Mouse (Mus musculus): ENCODE data around the gene Camk2d. TPM values are rescaled to one million over a fixed set of nuclear protein-coding genes. Genes with fewer than 3 reads are reported as not detected.
A peak's percentile ranks its signal among the peaks of the same experiment; 100 is the strongest.

The Camk2d gene
- polyA plus RNA-seq, 1 experiment from 2014 or later, result 16.5 TPM

- H3K4me2 ChIP-seq (ENCODE audit: low read depth, low read length), result no peak overlapping the region
- 76% methylated on average over 5 of the region's 5 CpGs for WGBS
Measured at GRCm38 (mm10) chr3:126723458-126723857, 127.4 kb downstream of the Camk2d start.

GRCm38 (mm10) chr3:126725647-126726046 is 129.5 kb downstream of the Camk2d start:
- Histone ChIP-seq H3K9me3 (replicated peaks; ENCODE audit: control insufficient read depth, low read length) (no peaks in the 10 kb centered on the region), H3K4me3 (ENCODE audit: low read depth, low read length) (no peak overlapping the region), H3K4me1 (ENCODE audit: control insufficient read depth, insufficient read depth, low read length) (no peaks in the 10 kb centered on the region), H3K9ac (replicated peaks; ENCODE audit: low read length) (no peak overlapping the region), H3K36me3 (replicated peaks; ENCODE audit: control insufficient read depth, insufficient read depth, low read depth, low read length) (no peaks in the 10 kb centered on the region), H3K4me2 (ENCODE audit: low read depth, low read length) (no peak overlapping the region), H3K27me3 (ENCODE audit: control insufficient read depth, insufficient read depth, low read length) (no peaks in the 10 kb centered on the region), H3K27ac (replicated peaks; ENCODE audit: low read depth, low read length) (no peak overlapping the region)
- DNase-seq (ENCODE audit: low spot score), result no peak
- no peak for ATAC-seq (replicated peaks; ENCODE audit: insufficient number of reproducible peaks, low FRiP score, low TSS enrichment, low read depth)
- WGBS, result 83% methylated on average over 9 of the region's 9 CpGs

More at GRCm38 (mm10) chr3:126723458-126723857, 127.4 kb downstream of the Camk2d start:
- Histone ChIP-seq H3K36me3 (replicated peaks; ENCODE audit: control insufficient read depth, insufficient read depth, low read depth, low read length) (no peaks in the 10 kb centered on the region), H3K9ac (replicated peaks; ENCODE audit: low read length) (no peak overlapping the region), H3K27ac (replicated peaks; ENCODE audit: low read depth, low read length) (no peak overlapping the region), H3K27me3 (ENCODE audit: control insufficient read depth, insufficient read depth, low read length) (no peaks in the 10 kb centered on the region), H3K4me1 (ENCODE audit: control insufficient read depth, insufficient read depth, low read length) (no peaks in the 10 kb centered on the region), H3K4me3 (ENCODE audit: low read depth, low read length) (no peak overlapping the region), H3K9me3 (replicated peaks; ENCODE audit: control insufficient read depth, low read length) (no peaks in the 10 kb centered on the region)
- ATAC-seq (replicated peaks; ENCODE audit: insufficient number of reproducible peaks, low FRiP score, low TSS enrichment, low read depth) (no peak), DNase-seq (ENCODE audit: low spot score) (no peak)

- H3K9me3 ChIP-seq (replicated peaks; ENCODE audit: control insufficient read depth, low read length), result no peaks in the 10 kb centered on the region
- H3K27ac ChIP-seq (replicated peaks; ENCODE audit: low read depth, low read length), result no peak overlapping the region
- no peaks in the 10 kb centered on the region for H3K36me3 ChIP-seq (replicated peaks; ENCODE audit: control insufficient read depth, insufficient read depth, low read depth, low read length)
- WGBS, result 96% methylated on average over 4 of the region's 4 CpGs
- H3K9ac ChIP-seq (replicated peaks; ENCODE audit: low read length), result no peak overlapping the region
- H3K27me3 ChIP-seq (ENCODE audit: control insufficient read depth, insufficient read depth, low read length), result no peaks in the 10 kb centered on the region
- H3K4me1 ChIP-seq (ENCODE audit: control insufficient read depth, insufficient read depth, low read length), result no peaks in the 10 kb centered on the region
- ATAC-seq (replicated peaks; ENCODE audit: insufficient number of reproducible peaks, low FRiP score, low TSS enrichment, low read depth) (no peak), DNase-seq (ENCODE audit: low spot score) (no peak)
- no peak overlapping the region for H3K4me2 ChIP-seq (ENCODE audit: low read depth, low read length)
- H3K4me3 ChIP-seq (ENCODE audit: low read depth, low read length), result no peak overlapping the region
Measured at GRCm38 (mm10) chr3:126727387-126727786, 131.3 kb downstream of the Camk2d start.

GRCm38 (mm10) chr3:126730411-126730810 is 134.3 kb downstream of the Camk2d start:
- no peak overlapping the region for H3K9ac ChIP-seq (replicated peaks; ENCODE audit: low read length)
- no peaks in the 10 kb centered on the region for H3K9me3 ChIP-seq (replicated peaks; ENCODE audit: control insufficient read depth, low read length)
- no peaks in the 10 kb centered on the region for H3K4me1 ChIP-seq (ENCODE audit: control insufficient read depth, insufficient read depth, low read length)
- no peak overlapping the region for H3K4me3 ChIP-seq (ENCODE audit: low read depth, low read length)
- no peak for ATAC-seq (replicated peaks; ENCODE audit: insufficient number of reproducible peaks, low FRiP score, low TSS enrichment, low read depth)
- DNase-seq (ENCODE audit: low spot score), result no peak
- H3K36me3 ChIP-seq (replicated peaks; ENCODE audit: control insufficient read depth, insufficient read depth, low read depth, low read length), result no peaks in the 10 kb centered on the region
- no peak overlapping the region for H3K4me2 ChIP-seq (ENCODE audit: low read depth, low read length)
- 91% methylated on average over 5 of the region's 5 CpGs for WGBS
- no peak overlapping the region for H3K27ac ChIP-seq (replicated peaks; ENCODE audit: low read depth, low read length)
- H3K27me3 ChIP-seq (ENCODE audit: control insufficient read depth, insufficient read depth, low read length), result no peaks in the 10 kb centered on the region

GRCm38 (mm10) chr3:126732323-126732722 is 136.2 kb downstream of the Camk2d start:
- H3K4me3 ChIP-seq (ENCODE audit: low read depth, low read length), result no peak overlapping the region
- H3K4me1 ChIP-seq (ENCODE audit: control insufficient read depth, insufficient read depth, low read length), result no peaks in the 10 kb centered on the region
- H3K9me3 ChIP-seq (replicated peaks; ENCODE audit: control insufficient read depth, low read length), result no peaks in the 10 kb centered on the region
- WGBS, result 85% methylated on average over 2 of the region's 2 CpGs
- no peaks in the 10 kb centered on the region for H3K36me3 ChIP-seq (replicated peaks; ENCODE audit: control insufficient read depth, insufficient read depth, low read depth, low read length)
- no peaks in the 10 kb centered on the region for H3K27me3 ChIP-seq (ENCODE audit: control insufficient read depth, insufficient read depth, low read length)
- no peak overlapping the region for H3K9ac ChIP-seq (replicated peaks; ENCODE audit: low read length)
- no peak overlapping the region for H3K4me2 ChIP-seq (ENCODE audit: low read depth, low read length)
- ATAC-seq (replicated peaks; ENCODE audit: insufficient number of reproducible peaks, low FRiP score, low TSS enrichment, low read depth), result 0 out of 2 replicates have a peak, but pooled peaks have one; percentile 9
- DNase-seq (ENCODE audit: low spot score), result no peak
- H3K27ac ChIP-seq (replicated peaks; ENCODE audit: low read depth, low read length), result no peak overlapping the region

GRCm38 (mm10) chr3:126734533-126734932 is 138.4 kb downstream of the Camk2d start:
- H3K9ac ChIP-seq (replicated peaks; ENCODE audit: low read length), result no peak overlapping the region
- ATAC-seq (replicated peaks; ENCODE audit: insufficient number of reproducible peaks, low FRiP score, low TSS enrichment, low read depth), result no peak
- no peaks in the 10 kb centered on the region for H3K9me3 ChIP-seq (replicated peaks; ENCODE audit: control insufficient read depth, low read length)
- no peak overlapping the region for H3K27ac ChIP-seq (replicated peaks; ENCODE audit: low read depth, low read length)
- H3K36me3 ChIP-seq (replicated peaks; ENCODE audit: control insufficient read depth, insufficient read depth, low read depth, low read length), result no peaks in the 10 kb centered on the region
- H3K4me3 ChIP-seq (ENCODE audit: low read depth, low read length), result no peak overlapping the region
- H3K27me3 ChIP-seq (ENCODE audit: control insufficient read depth, insufficient read depth, low read length), result no peaks in the 10 kb centered on the region
- H3K4me1 ChIP-seq (ENCODE audit: control insufficient read depth, insufficient read depth, low read length), result no peaks in the 10 kb centered on the region
- no peak for DNase-seq (ENCODE audit: low spot score)
- H3K4me2 ChIP-seq (ENCODE audit: low read depth, low read length), result no peak overlapping the region
- WGBS, result 90% methylated on average over 2 of the region's 2 CpGs

GRCm38 (mm10) chr3:126735211-126735610 is 139.1 kb downstream of the Camk2d start:
- DNase-seq (ENCODE audit: low spot score), result no peak
- ATAC-seq (replicated peaks; ENCODE audit: insufficient number of reproducible peaks, low FRiP score, low TSS enrichment, low read depth), result no peak
- WGBS, result 69% methylated on average over 5 of the region's 5 CpGs

GRCm38 (mm10) chr3:126737128-126737527 is 141.0 kb downstream of the Camk2d start:
- H3K36me3 ChIP-seq (replicated peaks; ENCODE audit: control insufficient read depth, insufficient read depth, low read depth, low read length), result no peaks in the 10 kb centered on the region
- no peaks in the 10 kb centered on the region for H3K4me1 ChIP-seq (ENCODE audit: control insufficient read depth, insufficient read depth, low read length)
- no peak for ATAC-seq (replicated peaks; ENCODE audit: insufficient number of reproducible peaks, low FRiP score, low TSS enrichment, low read depth)
- H3K9ac ChIP-seq (replicated peaks; ENCODE audit: low read length), result no peak overlapping the region
- no peaks in the 10 kb centered on the region for H3K9me3 ChIP-seq (replicated peaks; ENCODE audit: control insufficient read depth, low read length)
- DNase-seq (ENCODE audit: low spot score), result no peak
- no peak overlapping the region for H3K4me2 ChIP-seq (ENCODE audit: low read depth, low read length)
- H3K27me3 ChIP-seq (ENCODE audit: control insufficient read depth, insufficient read depth, low read length), result no peaks in the 10 kb centered on the region
- no peak overlapping the region for H3K27ac ChIP-seq (replicated peaks; ENCODE audit: low read depth, low read length)
- no peak overlapping the region for H3K4me3 ChIP-seq (ENCODE audit: low read depth, low read length)
- WGBS, result 88% methylated on average over 2 of the region's 2 CpGs

More at GRCm38 (mm10) chr3:126735211-126735610, 139.1 kb downstream of the Camk2d start:
- Histone ChIP-seq H3K36me3 (replicated peaks; ENCODE audit: control insufficient read depth, insufficient read depth, low read depth, low read length) (no peaks in the 10 kb centered on the region), H3K4me1 (ENCODE audit: control insufficient read depth, insufficient read depth, low read length) (no peaks in the 10 kb centered on the region), H3K9me3 (replicated peaks; ENCODE audit: control insufficient read depth, low read length) (no peaks in the 10 kb centered on the region), H3K4me2 (ENCODE audit: low read depth, low read length) (no peak overlapping the region), H3K27ac (replicated peaks; ENCODE audit: low read depth, low read length) (no peak overlapping the region), H3K9ac (replicated peaks; ENCODE audit: low read length) (no peak overlapping the region), H3K27me3 (ENCODE audit: control insufficient read depth, insufficient read depth, low read length) (no peaks in the 10 kb centered on the region), H3K4me3 (ENCODE audit: low read depth, low read length) (no peak overlapping the region)

Data from embryonic facial prominence, embryonic 11.5 days (tissue).